In the genomic region with DNA sequence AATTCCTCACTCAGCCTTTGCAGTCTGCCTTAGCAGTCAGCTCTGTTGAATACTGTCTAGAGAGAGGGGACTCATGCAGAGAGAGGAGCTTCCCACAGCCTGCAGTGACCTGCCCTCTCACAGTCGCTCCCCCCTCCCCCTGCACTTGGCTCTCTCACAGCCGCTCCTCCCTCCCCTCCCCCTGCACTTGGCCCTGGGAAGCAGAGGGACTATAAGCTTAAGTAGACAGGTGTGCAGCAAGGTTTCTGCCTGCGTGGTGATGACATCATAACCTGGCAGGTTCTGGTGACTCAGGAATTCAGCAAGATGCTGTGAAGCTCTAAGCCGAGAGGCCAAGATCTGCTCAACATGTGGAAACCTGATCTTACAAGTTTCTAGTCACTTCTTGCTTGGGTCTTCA, we compare ENCODE assay signal across 8 mouse cellular contexts.
A peak's percentile ranks its signal among the peaks of the same experiment; 100 is the strongest.
DNase-seq lines count a peak whose midpoint lies in the region; ATAC-seq and TF ChIP-seq lines count a peak whose summit lies in the region.

No protein-coding gene starts in this region.

- H3K9me3 ChIP-seq in midbrain, embryonic 11.5 days (ENCODE audit: control insufficient read depth, low read length) = no peaks in the 10 kb centered on the region
- no peaks in the 10 kb centered on the region for H3K9me3 ChIP-seq in midbrain, embryonic 13.5 days

- ATAC-seq in midbrain, embryonic 11.5 days (ENCODE audit: low FRiP score) = peak; percentile 58; the same call in 1 of the 2 replicates
- no peak for ATAC-seq in midbrain, embryonic 13.5 days

- no peak overlapping the region for H3K27ac ChIP-seq in midbrain, embryonic 11.5 days (ENCODE audit: low read depth, low read length)
- H3K27ac ChIP-seq in midbrain, embryonic 13.5 days = no peak overlapping the region
- H3K27ac ChIP-seq in olfactory bulb, adult 2 months (ENCODE audit: insufficient read depth, low read depth, low read length) = peak overlapping the region; percentile 25; the same call in 1 of the 2 replicates

- no peak for TF ChIP-seq POLR2A in olfactory bulb, adult 2 months (IDR thresholded peaks at IDR 0.05; ENCODE audit: insufficient read depth, low read depth, low read length)

- H3K4me2 ChIP-seq in midbrain, embryonic 11.5 days = no peak overlapping the region
- no peak overlapping the region for H3K4me2 ChIP-seq in midbrain, embryonic 13.5 days (replicated peaks)

- no peak overlapping the region for H3K4me3 ChIP-seq in midbrain, embryonic 11.5 days (ENCODE audit: low read depth, low read length)
- no peak overlapping the region for H3K4me3 ChIP-seq in midbrain, embryonic 13.5 days (replicated peaks)
- H3K4me3 ChIP-seq in olfactory bulb, adult 2 months (ENCODE audit: insufficient read depth, low read depth, low read length) = no peak overlapping the region

- H3K36me3 ChIP-seq in midbrain, embryonic 11.5 days (ENCODE audit: control insufficient read depth, insufficient read depth, low read length) = no peaks in the 10 kb centered on the region
- H3K36me3 ChIP-seq in midbrain, embryonic 13.5 days = no peaks in the 10 kb centered on the region

- 12% methylated on average over 4 of the region's 4 CpGs for WGBS in midbrain, embryonic 11.5 days
- 13% methylated on average over 4 of the region's 4 CpGs for WGBS in midbrain, embryonic 13.5 days
- 25% methylated on average over 4 of the region's 4 CpGs for WGBS in olfactory bulb, adult 2 months

- H3K9ac ChIP-seq in midbrain, embryonic 11.5 days (ENCODE audit: low read length) = no peak overlapping the region
- H3K9ac ChIP-seq in midbrain, embryonic 13.5 days (replicated peaks) = no peak overlapping the region

- no peak for TF ChIP-seq CTCF in olfactory bulb, adult 2 months (IDR thresholded peaks at IDR 0.05; ENCODE audit: insufficient read depth, low read depth, low read length)

- no peaks in the 10 kb centered on the region for H3K4me1 ChIP-seq in midbrain, embryonic 11.5 days (ENCODE audit: control insufficient read depth, insufficient read depth, low read length)
- H3K4me1 ChIP-seq in midbrain, embryonic 13.5 days (replicated peaks) = peaks cover 5% of the 10 kb centered on the region; the same call in 1 of the 2 replicates
- H3K4me1 ChIP-seq in olfactory bulb, adult 2 months (ENCODE audit: control insufficient read depth, insufficient read depth, low read length) = peaks cover 5% of the 10 kb centered on the region

- DNase-seq in midbrain, embryonic 11.5 days (ENCODE audit: low spot score, missing footprints) = peak; percentile 79
- peak; percentile 96 for DNase-seq in fat pad, adult 2 months (ENCODE audit: extremely low read depth, low read depth, low spot score)
- peak; percentile 54 to 70 for DNase-seq in kidney, postnatal 36 days
- no peak for DNase-seq in adrenal gland, adult 2 months
- no peak for DNase-seq in spleen, postnatal 14 days (ENCODE audit: low spot score in 2 of 2)
- DNase-seq in gastrocnemius, adult 18-20 months (ENCODE audit: low spot score) = no peak

- no peaks in the 10 kb centered on the region for H3K27me3 ChIP-seq in midbrain, embryonic 11.5 days (ENCODE audit: control insufficient read depth, insufficient read depth, low read length)
- H3K27me3 ChIP-seq in midbrain, embryonic 13.5 days = no peaks in the 10 kb centered on the region

Comparison
In these comparisons a context has a peak if more than half of its experiments do, and no peak if none do; other contexts are left out.
1. DNase-seq: peak in midbrain, embryonic 11.5 days (single experiment), fat pad, adult 2 months (single experiment) and kidney, postnatal 36 days (2 of 2); none in adrenal gland, adult 2 months (single experiment), spleen, postnatal 14 days (0 of 2) and gastrocnemius, adult 18-20 months (single experiment).